Mouse (Mus musculus) spleen, adult 12 weeks (tissue): ENCODE measurements at regions not wholly inside any gene's neighbourhood (a gene's known extent, or its start where the extent isn't known, plus 50 kb on each side); places are given as distances from the start of the nearest gene placed in this dataset.

Experiments
- DNase-seq: peaks from one replicate; pipeline ENCODE4 v3.0.0; 2022; ENCODE audit warnings: low spot score

- no peak for DNase-seq
Measured at GRCm38 (mm10) chr11:23996250-23996649, 78.6 kb downstream of the A830031A19Rik start.

GRCm38 (mm10) chr11:23994160-23994559, 80.7 kb downstream of the A830031A19Rik start:
- no peak for DNase-seq

- DNase-seq, result no peak
Measured at GRCm38 (mm10) chr11:23987532-23988450, 87.1 kb downstream of the A830031A19Rik start.

GRCm38 (mm10) chr11:23985231-23985630, 89.6 kb downstream of the A830031A19Rik start:
- no peak for DNase-seq

GRCm38 (mm10) chr11:23979332-23979731, 84.3 kb upstream of the Papolg start:
- peak; percentile 33 for DNase-seq

DNA sequence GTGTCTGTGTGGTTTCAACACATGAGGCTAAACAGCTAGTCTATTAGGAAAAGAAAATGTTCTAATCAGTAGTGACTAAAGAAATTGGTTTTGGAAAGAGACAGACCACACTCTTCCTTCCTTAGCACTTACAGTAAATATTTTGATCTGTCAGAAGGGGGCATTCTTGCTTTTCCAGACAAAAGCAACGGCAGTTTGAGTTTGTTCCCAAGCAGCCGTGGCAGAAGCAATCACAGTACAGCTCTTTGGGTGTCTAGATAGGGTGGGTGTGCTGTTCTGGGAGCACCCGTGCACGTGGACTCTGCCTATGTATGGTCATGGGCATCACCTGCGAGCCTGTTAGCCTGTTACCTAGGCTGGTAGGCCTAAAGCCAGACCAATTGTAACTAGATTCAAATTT, 83.2 kb upstream of the Papolg start:
- DNase-seq, result no peak

GRCm38 (mm10) chr11:23977096-23977495, 82.0 kb upstream of the Papolg start:
- no peak for DNase-seq

DNA sequence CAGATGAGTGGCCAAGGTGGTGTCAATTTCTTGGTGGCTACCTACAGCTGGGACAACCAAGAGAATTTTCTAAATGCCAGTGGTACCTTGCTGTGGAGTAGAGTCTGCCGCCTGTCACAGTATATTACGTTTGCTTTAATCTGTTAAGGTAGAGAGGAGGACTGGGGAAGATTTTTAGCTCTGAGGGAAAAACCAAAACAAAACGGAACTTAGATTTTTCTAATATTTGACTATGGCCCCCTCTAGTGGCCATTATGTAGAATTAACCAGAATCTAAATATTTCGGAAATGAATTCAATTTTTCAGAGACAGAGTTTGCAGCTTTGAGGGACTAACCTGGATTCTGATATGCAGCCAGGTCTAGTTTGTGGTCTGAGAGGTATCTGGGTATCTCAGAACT, 59.3 kb upstream of the Papolg start:
- no peak for DNase-seq

- no peak for DNase-seq
Measured at GRCm38 (mm10) chr11:23945966-23946365, 50.9 kb upstream of the Papolg start.
